Comparison of ENCODE assay signal across 14 mouse cellular contexts in genomic region chr19:4883961-4884360, GRCm38 (mm10).
"Had no signal": no experiment of that assay in that cellular context is flagged by ENCODE, and none has a peak within 500 bp of the region (broad histone marks: within the 10 kb centered on the region; RNA-seq: fewer than 3 reads in every experiment).

No protein-coding gene starts in this region.

- DNase-seq: kidney, adult 2 months; kidney, postnatal 25 days; lung, adult 2 months; lung, postnatal 36 days; thymus, postnatal 4 days had no signal

- H3K36me3 ChIP-seq: intestine, embryonic 15.5 days; kidney, embryonic 15.5 days; limb, embryonic 10.5 days had no signal

- H3K27me3 ChIP-seq: intestine, embryonic 15.5 days; kidney, embryonic 15.5 days; neural tube, embryonic 13.5 days had no signal

- H3K4me1 ChIP-seq: intestine, embryonic 15.5 days had no signal

- H3K27ac ChIP-seq: intestine, embryonic 15.5 days; kidney, embryonic 15.5 days; left cerebral cortex, adult 2 months; limb, embryonic 10.5 days; neural tube, embryonic 13.5 days; stomach, postnatal 0 days had no signal

- H3K4me3 ChIP-seq: intestine, embryonic 15.5 days; kidney, embryonic 15.5 days; left cerebral cortex, adult 2 months; limb, embryonic 10.5 days; neural tube, embryonic 13.5 days had no signal

- ATAC-seq: intestine, embryonic 15.5 days; lung, postnatal 0 days; midbrain, embryonic 16.5 days had no signal

- H3K9ac ChIP-seq: intestine, embryonic 15.5 days; kidney, embryonic 15.5 days; neural tube, embryonic 13.5 days had no signal

- H3K9me3 ChIP-seq: intestine, embryonic 15.5 days; kidney, embryonic 15.5 days; limb, embryonic 10.5 days; neural tube, embryonic 13.5 days had no signal

- H3K4me2 ChIP-seq: intestine, embryonic 15.5 days; kidney, embryonic 15.5 days; midbrain, embryonic 11.5 days; neural tube, embryonic 13.5 days had no signal
